Mouse (Mus musculus): ENCODE measurements around the gene Pcsk2. TPM values are rescaled to one million over a fixed set of nuclear protein-coding genes. Genes with fewer than 3 reads are reported as not detected.

The Pcsk2 gene
- polyA plus RNA-seq, 1 experiment: not detected

GRCm38 (mm10) chr2:143742436-143742835 lies 196.5 kb downstream of the Pcsk2 start:
- no peak for TF ChIP-seq GATA1 (IDR thresholded peaks at IDR 0.05; ENCODE audit: low read length)

- TF ChIP-seq GATA1 (IDR thresholded peaks at IDR 0.05; ENCODE audit: low read length): no peak
Measured at GRCm38 (mm10) chr2:143743081-143743480, 197.1 kb downstream of the Pcsk2 start.

- TF ChIP-seq GATA1 (IDR thresholded peaks at IDR 0.05; ENCODE audit: low read length): no peak
Measured at GRCm38 (mm10) chr2:143752051-143752788, 206.3 kb downstream of the Pcsk2 start.

GRCm38 (mm10) chr2:143776448-143776847 lies 230.5 kb downstream of the Pcsk2 start:
- no peak for TF ChIP-seq GATA1 (IDR thresholded peaks at IDR 0.05; ENCODE audit: low read length)

GRCm38 (mm10) chr2:143780310-143780709 lies 234.4 kb downstream of the Pcsk2 start:
- TF ChIP-seq GATA1 (IDR thresholded peaks at IDR 0.05; ENCODE audit: low read length): no peak

GRCm38 (mm10) chr2:143789911-143790310 lies 244.0 kb downstream of the Pcsk2 start:
- no peak for TF ChIP-seq GATA1 (IDR thresholded peaks at IDR 0.05; ENCODE audit: low read length)

GRCm38 (mm10) chr2:143795858-143796257 lies 249.9 kb downstream of the Pcsk2 start:
- TF ChIP-seq GATA1 (IDR thresholded peaks at IDR 0.05; ENCODE audit: low read length): no peak

GRCm38 (mm10) chr2:143796335-143797013 lies 250.5 kb downstream of the Pcsk2 start:
- TF ChIP-seq GATA1 (IDR thresholded peaks at IDR 0.05; ENCODE audit: low read length): no peak

- no peak for TF ChIP-seq GATA1 (IDR thresholded peaks at IDR 0.05; ENCODE audit: low read length)
Measured at GRCm38 (mm10) chr2:143801097-143801496, 255.1 kb downstream of the Pcsk2 start.

- TF ChIP-seq GATA1 (IDR thresholded peaks at IDR 0.05; ENCODE audit: low read length): no peak
Measured at GRCm38 (mm10) chr2:143806140-143806923, 260.4 kb downstream of the Pcsk2 start.

GRCm38 (mm10) chr2:143806924-143807664 lies 261.1 kb downstream of the Pcsk2 start:
- TF ChIP-seq GATA1 (IDR thresholded peaks at IDR 0.05; ENCODE audit: low read length): no peak

GRCm38 (mm10) chr2:143808789-143809188 lies 262.8 kb downstream of the Pcsk2 start:
- no peak for TF ChIP-seq GATA1 (IDR thresholded peaks at IDR 0.05; ENCODE audit: low read length)

- TF ChIP-seq GATA1 (IDR thresholded peaks at IDR 0.05; ENCODE audit: low read length): no peak
Measured at GRCm38 (mm10) chr2:143812262-143812661, 266.3 kb downstream of the Pcsk2 start.

- TF ChIP-seq GATA1 (IDR thresholded peaks at IDR 0.05; ENCODE audit: low read length): no peak
Measured at GRCm38 (mm10) chr2:143813461-143813860, 267.5 kb downstream of the Pcsk2 start.

- no peak for TF ChIP-seq GATA1 (IDR thresholded peaks at IDR 0.05; ENCODE audit: low read length)
Measured at GRCm38 (mm10) chr2:143831645-143832044, 285.7 kb downstream of the Pcsk2 start.
